Mouse (Mus musculus) macrophage (primary cell): ENCODE data around the gene St5. TPM values are rescaled to one million over a fixed set of nuclear protein-coding genes. Genes with fewer than 3 reads are reported as not detected.

Experiments used
- H3K27ac ChIP-seq: fragments of 350-480 bp; formaldehyde crosslinking; 2 replicates; pipeline ENCODE4 v1.9.0; 2021
- H3K36me3 ChIP-seq: fragments of 350-480 bp; formaldehyde crosslinking; 2 replicates; pipeline ENCODE4 v1.9.0; 2021; ENCODE audit errors: inconsistent target
- H3K4me3 ChIP-seq: fragments of 350-480 bp; formaldehyde crosslinking; 2 replicates; pipeline ENCODE4 v1.9.0; 2021; ENCODE audit errors: inconsistent target
- H3K79me2 ChIP-seq: fragments of 350-480 bp; formaldehyde crosslinking; 2 replicates; pipeline ENCODE4 v1.9.0; 2021; ENCODE audit errors: inconsistent target
- WGBS: methylation state at CpG from one replicate; pipeline ENCODE4 v1.1.7; 2026; ENCODE audit warnings: inconsistent platforms; ENCODE audit not compliant: missing documents; 5-methylcytosine and 5-hydroxymethylcytosine counted together
- polyA plus RNA-seq: library from polyadenylated mRNA; stranded (reverse); fragments of 250-400 nt; gene quantifications from 3 replicates; pipeline ENCODE4 v1.2.4, GENCODE M21; 2018; ENCODE audit warnings: inconsistent platforms

The St5 gene
- polyA plus RNA-seq, 1 experiment from 2014 or later: 0.98 TPM

GRCm38 (mm10) chr7:109680284-109680683, 23.1 kb downstream of the St5 start:
- 97% methylated on average over 2 of the region's 2 CpGs for WGBS
- H3K27ac ChIP-seq: no peak overlapping the region
- no peaks in the 10 kb centered on the region for H3K36me3 ChIP-seq
- H3K79me2 ChIP-seq: no peaks in the 10 kb centered on the region
- H3K4me3 ChIP-seq: no peak overlapping the region

- Histone ChIP-seq H3K36me3 (no peaks in the 10 kb centered on the region), H3K79me2 (no peaks in the 10 kb centered on the region), H3K27ac (no peak overlapping the region), H3K4me3 (no peak overlapping the region)
- 51% methylated on average over 4 of the region's 4 CpGs for WGBS
Observed at GRCm38 (mm10) chr7:109674944-109675628, 28.3 kb downstream of the St5 start.

GRCm38 (mm10) chr7:109671581-109672471, 31.6 kb downstream of the St5 start:
- Histone ChIP-seq H3K79me2 (no peaks in the 10 kb centered on the region), H3K4me3 (no peak overlapping the region), H3K36me3 (no peaks in the 10 kb centered on the region), H3K27ac (no peak overlapping the region)
- 10% methylated on average over 42 of the region's 44 CpGs for WGBS

GRCm38 (mm10) chr7:109669426-109670170, 33.8 kb downstream of the St5 start:
- no peaks in the 10 kb centered on the region for H3K36me3 ChIP-seq
- H3K79me2 ChIP-seq: no peaks in the 10 kb centered on the region
- WGBS: 84% methylated on average over 5 of the region's 5 CpGs
- H3K27ac ChIP-seq: no peak overlapping the region
- H3K4me3 ChIP-seq: no peak overlapping the region

- Histone ChIP-seq H3K27ac (no peak overlapping the region), H3K4me3 (no peak overlapping the region), H3K79me2 (no peaks in the 10 kb centered on the region), H3K36me3 (no peaks in the 10 kb centered on the region)
- WGBS: 61% methylated on average over 5 of the region's 5 CpGs
Observed at GRCm38 (mm10) chr7:109666664-109667063, 36.7 kb downstream of the St5 start.

- Histone ChIP-seq H3K36me3 (no peaks in the 10 kb centered on the region), H3K79me2 (no peaks in the 10 kb centered on the region), H3K27ac (no peak overlapping the region), H3K4me3 (no peak overlapping the region)
- 89% methylated on average over 4 of the region's 4 CpGs for WGBS
Observed at GRCm38 (mm10) chr7:109662626-109663025, 40.8 kb downstream of the St5 start.

GRCm38 (mm10) chr7:109659278-109659677, 44.1 kb downstream of the St5 start:
- Histone ChIP-seq H3K36me3 (no peaks in the 10 kb centered on the region), H3K4me3 (no peak overlapping the region), H3K27ac (no peak overlapping the region), H3K79me2 (no peaks in the 10 kb centered on the region)
- 100% methylated on average over 2 of the region's 2 CpGs for WGBS

GRCm38 (mm10) chr7:109657884-109658283, 45.5 kb downstream of the St5 start:
- H3K27ac ChIP-seq: no peak overlapping the region
- no peaks in the 10 kb centered on the region for H3K36me3 ChIP-seq
- no peaks in the 10 kb centered on the region for H3K79me2 ChIP-seq
- no peak overlapping the region for H3K4me3 ChIP-seq
- WGBS: 43% methylated on average over 6 of the region's 6 CpGs

GRCm38 (mm10) chr7:109654871-109655270, 48.5 kb downstream of the St5 start:
- Histone ChIP-seq H3K4me3 (no peak overlapping the region), H3K27ac (no peak overlapping the region)
- WGBS: 87% methylated on average over 5 of the region's 5 CpGs

GRCm38 (mm10) chr7:109648812-109649594, 54.4 kb downstream of the St5 start:
- Histone ChIP-seq H3K27ac (no peak overlapping the region), H3K36me3 (no peaks in the 10 kb centered on the region), H3K79me2 (no peaks in the 10 kb centered on the region), H3K4me3 (no peak overlapping the region)
- WGBS: 95% methylated on average over 10 of the region's 10 CpGs

More at GRCm38 (mm10) chr7:109654871-109655270, 48.5 kb downstream of the St5 start:
- Histone ChIP-seq H3K36me3 (no peaks in the 10 kb centered on the region), H3K79me2 (no peaks in the 10 kb centered on the region)

GRCm38 (mm10) chr7:109646574-109646973, 56.8 kb downstream of the St5 start:
- no peak overlapping the region for H3K4me3 ChIP-seq

GRCm38 (mm10) chr7:109643305-109643994, 60.0 kb downstream of the St5 start:
- no peaks in the 10 kb centered on the region for H3K36me3 ChIP-seq
- no peaks in the 10 kb centered on the region for H3K79me2 ChIP-seq
- 93% methylated on average over 11 of the region's 18 CpGs for whole genome bisulfite sequencing
- H3K27ac ChIP-seq: no peak overlapping the region
- no peak overlapping the region for H3K4me3 ChIP-seq

More at GRCm38 (mm10) chr7:109646574-109646973, 56.8 kb downstream of the St5 start:
- no peaks in the 10 kb centered on the region for H3K79me2 ChIP-seq
- H3K36me3 ChIP-seq: no peaks in the 10 kb centered on the region
- H3K27ac ChIP-seq: no peak overlapping the region
- 11% methylated on average over 3 of the region's 3 CpGs for WGBS

- 0% methylated on average over 1 of the region's 1 CpGs for WGBS
- no peaks in the 10 kb centered on the region for H3K79me2 ChIP-seq
Observed at GRCm38 (mm10) chr7:109641963-109642362, 61.4 kb downstream of the St5 start.

More at GRCm38 (mm10) chr7:109641963-109642362, 61.4 kb downstream of the St5 start:
- Histone ChIP-seq H3K27ac (no peak overlapping the region), H3K36me3 (no peaks in the 10 kb centered on the region), H3K4me3 (no peak overlapping the region)
